13 mouse cellular contexts compared by ENCODE assay signal in genomic region chr4:88754818-88755340, GRCm38 (mm10). TPM values are rescaled to one million over a fixed set of nuclear protein-coding genes. Genes with fewer than 3 reads are reported as not detected.
DNase-seq lines count a peak whose midpoint lies in the region; ATAC-seq and TF ChIP-seq lines count a peak whose summit lies in the region.
"Not testable (repeated sequence)": the region's sequence is repeated elsewhere in the genome, so short reads cannot be mapped to it uniquely, and the experiment has no call there.
"Had no signal": no experiment of that assay in that cellular context is flagged by ENCODE, and none has a peak within 500 bp of the region (broad histone marks: within the 10 kb centered on the region; RNA-seq: fewer than 3 reads in every experiment).

Gene Gm13271, plus strand, starts transcription at chr4:88754868.

- H3K4me2 ChIP-seq in liver, postnatal 0 days (ENCODE audit: low read depth, low read length) = not testable (repeated sequence)

- not testable (repeated sequence) for ATAC-seq in liver, postnatal 0 days

- not testable (repeated sequence) for H3K9ac ChIP-seq in liver, postnatal 0 days (replicated peaks)

- H3K4me1 ChIP-seq in liver, postnatal 0 days (ENCODE audit: insufficient read depth) = not testable (repeated sequence)

- DNase-seq in B cell, adult 2 months = peak; percentile 76 to 78
- peak; percentile 80 for DNase-seq in cerebellum, adult 8-10 months
- peak; percentile 64 to 71 for DNase-seq in gastrocnemius, adult 8-10 months (ENCODE audit: low spot score in 2 of 2)
- DNase-seq in heart, postnatal 4 days = peak; percentile 75
- DNase-seq in layer of hippocampus, adult 9-10 months (ENCODE audit: low spot score) = peak; percentile 27
- DNase-seq in liver, postnatal 0 days = not testable (repeated sequence)
- DNase-seq in right cerebral cortex, adult 2 months (ENCODE audit: low spot score in 2 of 2) = peak; percentile 54 to 68
- DNase-seq in thymus, postnatal 14 days = peak; percentile 73

- TF ChIP-seq CTCF in liver, postnatal 0 days (IDR thresholded peaks at IDR 0.05; ENCODE audit: low read depth) = peak; percentile 12; the same call in 1 of the 2 replicates

- H3K4me3 ChIP-seq in liver, postnatal 0 days (ENCODE audit: low read depth, low read length) = not testable (repeated sequence)

- 72% methylated on average over 15 of the region's 15 CpGs for WGBS in liver, postnatal 0 days (ENCODE audit: insufficient replicate concordance)

- not testable (repeated sequence) for H3K36me3 ChIP-seq in liver, postnatal 0 days (replicated peaks; ENCODE audit: insufficient read depth, low read length)

- not testable (repeated sequence) for H3K27ac ChIP-seq in liver, postnatal 0 days (ENCODE audit: low read depth)

- not testable (repeated sequence) for H3K27me3 ChIP-seq in liver, postnatal 0 days (ENCODE audit: insufficient read depth, low read length)

- TF ChIP-seq EP300 in liver, postnatal 0 days (IDR thresholded peaks at IDR 0.05; ENCODE audit: low read depth) = not testable (repeated sequence)

- H3K9me3 ChIP-seq in liver, postnatal 0 days (ENCODE audit: low read length) = not testable (repeated sequence)

RNA-seq across cellular contexts. Expression of gene Gm13271, which starts in this region (rescaled TPM):
- total RNA-seq in gastrocnemius, adult 8-10 months (2022) = not detected
- not detected for total RNA-seq in heart, postnatal 4 days (2021)
- polyA plus RNA-seq in liver, postnatal 0 days (2015; fragmentation: Nextera tagmentation; extraction: Ambion mirVana) = not detected in 2 replicates
- total RNA-seq: liver, adult 2 months; neutrophil, adult 5-6 weeks had no signal
- polyA plus RNA-seq: embryonic facial prominence, embryonic 15.5 days; liver, adult 2 months; midbrain, embryonic 13.5 days; testis, adult 2 months had no signal

Comparison
In these comparisons a context has a peak if more than half of its experiments do, and no peak if none do; other contexts are left out.
1. Peak in DNase-seq in gastrocnemius, adult 8-10 months; RNA of the gene not detected or under 1 TPM.
2. Peak in DNase-seq in heart, postnatal 4 days; RNA of the gene not detected or under 1 TPM.